Mouse (Mus musculus) E14TG2a.4 (cell line): ENCODE measurements around the gene Tcf7l2.
A peak's percentile ranks its signal among the peaks of the same experiment; 100 is the strongest.

ENCODE experiments used
- H3K27me3 ChIP-seq: 2 replicates; pipeline ENCODE4 v1.6.1; 2014; ENCODE audit warnings: low read length, control low read depth; ENCODE audit not compliant: insufficient read depth
- H3K36me3 ChIP-seq: 2 replicates; pipeline ENCODE4 v1.6.1; 2014; ENCODE audit warnings: low read length, control low read depth; ENCODE audit not compliant: insufficient read depth
- H3K4me1 ChIP-seq: replicated peaks from 2 replicates; pipeline ENCODE4 v1.6.1; 2014; ENCODE audit warnings: low read depth, low read length, control low read depth
- H3K4me3 ChIP-seq: replicated peaks from 2 replicates; pipeline ENCODE4 v1.5.1; 2014; ENCODE audit warnings: mild to moderate bottlenecking, low read length
- H3K9me3 ChIP-seq: 2 replicates; pipeline ENCODE4 v1.6.1; 2014; ENCODE audit warnings: low read length, control low read depth
- CTCF ChIP-seq: conservative IDR thresholded peaks from 2 replicates; pipeline ENCODE4 v1.5.1; 2014; ENCODE audit warnings: low read length
- NANOG ChIP-seq: IDR thresholded peaks from 2 replicates; pipeline ENCODE4 v1.6.1; 2014; ENCODE audit warnings: borderline replicate concordance, low read length, mixed read lengths
- POU5F1 ChIP-seq: IDR thresholded peaks from 2 replicates; pipeline ENCODE4 v1.6.1; 2014; ENCODE audit warnings: low read length, borderline replicate concordance

Tcf7l2 gene

DNA sequence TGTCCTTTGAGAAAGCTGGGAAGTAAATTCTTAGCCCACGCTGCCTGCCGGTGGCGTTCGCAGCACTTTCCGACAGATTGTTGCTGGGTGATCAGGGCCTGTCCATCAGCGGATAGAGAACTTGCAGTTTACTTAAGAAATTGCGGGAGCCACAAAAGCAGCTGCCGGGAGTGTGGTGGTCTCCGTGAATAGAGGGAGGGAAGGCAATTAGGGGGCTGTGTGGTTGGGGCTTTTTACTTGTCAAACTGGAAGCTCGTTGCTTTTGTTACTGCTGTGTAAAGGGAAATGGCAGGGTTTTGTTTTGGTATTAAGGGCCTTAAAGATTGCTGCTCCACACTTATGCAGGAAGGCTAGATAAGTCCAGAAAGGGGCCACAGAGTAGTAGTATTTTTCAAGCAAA lies 155.0 kb downstream of the Tcf7l2 start:
- H3K36me3 ChIP-seq, result no peaks in the 10 kb centered on the region
- peaks cover 26% of the 10 kb centered on the region for H3K4me1 ChIP-seq
- H3K27me3 ChIP-seq, result peaks cover 31% of the 10 kb centered on the region
- TF ChIP-seq NANOG (no peak), POU5F1 (no peak), CTCF (no peak)
- no peaks in the 10 kb centered on the region for H3K9me3 ChIP-seq
- H3K4me3 ChIP-seq, result 0 out of 2 replicates have a peak overlapping the region, but pooled peaks have one; percentile 0

DNA sequence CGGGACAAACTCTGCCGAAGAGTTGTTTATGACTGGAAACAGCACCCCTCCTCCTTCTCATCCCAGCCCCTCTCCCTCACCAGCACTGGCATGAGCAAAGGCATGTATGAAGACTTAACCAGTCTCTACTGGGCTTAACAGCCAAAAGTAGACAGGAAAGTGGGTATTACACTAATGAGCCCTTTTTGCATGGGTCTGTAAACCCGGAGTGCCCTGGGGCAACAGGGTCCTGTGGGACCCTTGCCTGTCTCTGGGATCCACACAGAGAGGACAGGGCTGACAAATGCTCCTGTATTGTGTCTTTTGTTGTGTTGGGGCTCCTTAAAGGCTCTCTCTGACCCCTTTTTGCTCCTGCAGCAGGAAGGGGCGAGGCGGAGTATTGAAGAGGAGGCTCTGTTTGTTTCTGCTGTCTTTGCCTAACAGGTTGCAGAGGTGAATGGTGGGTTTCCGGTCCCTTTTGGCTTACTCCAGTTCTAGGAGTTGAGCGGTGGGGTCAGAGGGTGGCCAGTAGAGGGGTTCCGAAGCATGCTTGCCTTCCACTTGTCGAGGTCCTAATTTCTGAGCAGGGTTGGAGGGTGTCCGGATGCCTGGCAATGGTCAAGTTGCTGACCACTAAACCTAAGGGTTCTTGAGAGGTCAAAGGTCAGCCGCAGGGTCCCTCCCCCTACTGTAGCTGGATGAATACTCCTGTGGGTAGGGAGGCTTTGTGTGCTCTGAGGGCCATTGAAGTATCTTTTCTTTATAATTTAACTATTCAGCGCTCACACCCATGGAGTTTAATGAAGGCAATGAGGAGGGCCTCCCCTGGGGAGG lies 161.2 kb downstream of the Tcf7l2 start:
- Histone ChIP-seq H3K4me3 (no peak overlapping the region), H3K27me3 (peaks cover 3% of the 10 kb centered on the region), H3K9me3 (peaks cover 9% of the 10 kb centered on the region), H3K36me3 (no peaks in the 10 kb centered on the region), H3K4me1 (no peaks in the 10 kb centered on the region)
- TF ChIP-seq POU5F1, result no peak
- TF ChIP-seq NANOG, result no peak
- TF ChIP-seq CTCF, result no peak

DNA sequence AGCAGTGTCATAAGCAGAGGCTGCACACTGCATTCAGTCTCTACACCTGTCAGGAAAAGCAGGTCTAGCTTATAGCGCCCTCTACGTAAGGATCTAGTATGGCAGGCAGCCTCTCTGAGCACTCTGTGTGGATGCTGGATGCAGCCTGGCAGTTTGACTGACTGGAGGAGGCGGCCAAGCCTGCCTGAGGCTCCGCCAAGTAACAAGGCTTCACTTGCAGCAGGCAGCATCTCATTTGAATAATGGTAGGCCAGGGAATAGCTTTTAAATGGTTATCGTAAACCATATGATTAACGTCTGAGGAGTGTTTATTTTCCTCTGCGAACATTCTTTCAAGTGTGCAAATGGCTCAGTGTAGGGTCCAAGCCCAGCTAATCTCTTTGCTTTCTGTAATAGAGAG lies 167.4 kb downstream of the Tcf7l2 start:
- TF ChIP-seq NANOG, result no peak
- TF ChIP-seq CTCF, result peak; percentile 83
- TF ChIP-seq POU5F1, result no peak
- Histone ChIP-seq H3K4me1 (0 out of 2 replicates have a peak, but pooled peaks cover 2% of the 10 kb centered on the region), H3K4me3 (no peak overlapping the region), H3K9me3 (no peaks in the 10 kb centered on the region), H3K36me3 (no peaks in the 10 kb centered on the region), H3K27me3 (no peaks in the 10 kb centered on the region)

DNA sequence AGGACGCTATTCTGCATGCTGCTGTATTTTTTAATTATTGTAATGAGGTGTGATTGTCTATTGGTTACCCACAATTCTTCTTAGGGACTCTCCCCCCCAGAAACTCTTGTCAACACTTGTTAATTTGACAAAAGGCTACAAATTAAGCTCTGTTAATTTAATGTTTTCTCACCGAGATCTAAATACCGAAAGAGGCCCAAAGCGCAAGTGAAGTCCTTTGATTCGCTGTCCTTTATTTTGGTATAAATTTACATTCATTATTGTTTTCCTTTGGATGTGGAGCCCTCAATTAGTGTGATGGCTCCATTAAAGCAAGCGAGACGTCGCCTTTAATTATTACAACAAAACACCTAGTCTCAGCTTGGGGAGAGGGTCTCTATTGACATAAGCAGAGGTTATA lies 170.3 kb downstream of the Tcf7l2 start:
- Histone ChIP-seq H3K36me3 (no peaks in the 10 kb centered on the region), H3K4me1 (0 out of 2 replicates have a peak, but pooled peaks cover 2% of the 10 kb centered on the region)
- TF ChIP-seq POU5F1, result no peak
- TF ChIP-seq CTCF, result no peak
- TF ChIP-seq NANOG, result no peak

DNA sequence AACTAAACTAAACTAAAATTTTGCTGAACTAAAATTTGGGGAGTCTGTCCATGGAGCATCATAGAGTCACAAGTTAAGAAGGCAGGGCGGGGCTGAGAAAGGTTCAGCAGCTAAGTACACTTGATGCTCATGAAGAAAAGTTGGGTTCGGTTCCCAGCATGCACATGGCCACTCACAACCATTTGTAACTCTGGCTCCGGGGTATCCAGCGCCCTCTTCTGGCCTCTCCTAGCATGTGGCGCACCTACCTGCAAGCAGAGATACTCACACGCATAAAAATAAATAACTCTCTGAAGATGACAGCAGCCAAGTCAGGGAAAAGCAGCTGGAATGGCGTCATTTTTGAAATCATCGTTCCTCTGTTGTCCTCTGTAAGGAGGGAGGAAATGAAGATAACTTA lies 171.2 kb downstream of the Tcf7l2 start:
- H3K36me3 ChIP-seq, result no peaks in the 10 kb centered on the region
- TF ChIP-seq CTCF, result peak; percentile 40
- no peak for TF ChIP-seq NANOG
- no peak for TF ChIP-seq POU5F1
- no peak overlapping the region for H3K4me3 ChIP-seq
- H3K9me3 ChIP-seq, result no peaks in the 10 kb centered on the region
- 0 out of 2 replicates have a peak, but pooled peaks cover 6% of the 10 kb centered on the region for H3K4me1 ChIP-seq
- no peaks in the 10 kb centered on the region for H3K27me3 ChIP-seq

More for the DNA sequence above, 170.3 kb downstream of the Tcf7l2 start:
- Histone ChIP-seq H3K27me3 (no peaks in the 10 kb centered on the region), H3K9me3 (no peaks in the 10 kb centered on the region), H3K4me3 (no peak overlapping the region)

DNA sequence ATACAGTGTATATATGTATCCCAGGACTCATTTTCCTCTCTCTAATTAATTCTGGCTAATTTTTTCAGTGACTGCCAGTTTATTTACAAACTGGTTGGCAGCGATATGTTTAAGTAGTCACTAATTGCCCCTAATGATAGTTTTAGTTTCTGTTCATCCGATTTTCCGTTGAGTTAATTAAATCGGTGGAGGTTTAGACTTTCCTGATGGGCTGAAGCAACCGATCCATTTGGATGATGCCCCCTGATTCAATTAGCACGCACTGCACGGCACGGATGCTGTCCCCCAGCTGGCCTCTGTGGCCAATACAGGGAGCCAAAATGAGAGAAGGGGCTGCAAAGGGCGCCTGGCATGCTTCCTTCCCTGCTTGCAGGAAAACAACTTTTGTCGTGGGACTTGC lies 172.0 kb downstream of the Tcf7l2 start:
- Histone ChIP-seq H3K4me1 (0 out of 2 replicates have a peak, but pooled peaks cover 6% of the 10 kb centered on the region), H3K36me3 (no peaks in the 10 kb centered on the region), H3K4me3 (no peak overlapping the region; the same call in 1 of the 2 replicates), H3K9me3 (no peaks in the 10 kb centered on the region), H3K27me3 (no peaks in the 10 kb centered on the region)
- TF ChIP-seq POU5F1, result no peak
- no peak for TF ChIP-seq CTCF
- no peak for TF ChIP-seq NANOG

DNA sequence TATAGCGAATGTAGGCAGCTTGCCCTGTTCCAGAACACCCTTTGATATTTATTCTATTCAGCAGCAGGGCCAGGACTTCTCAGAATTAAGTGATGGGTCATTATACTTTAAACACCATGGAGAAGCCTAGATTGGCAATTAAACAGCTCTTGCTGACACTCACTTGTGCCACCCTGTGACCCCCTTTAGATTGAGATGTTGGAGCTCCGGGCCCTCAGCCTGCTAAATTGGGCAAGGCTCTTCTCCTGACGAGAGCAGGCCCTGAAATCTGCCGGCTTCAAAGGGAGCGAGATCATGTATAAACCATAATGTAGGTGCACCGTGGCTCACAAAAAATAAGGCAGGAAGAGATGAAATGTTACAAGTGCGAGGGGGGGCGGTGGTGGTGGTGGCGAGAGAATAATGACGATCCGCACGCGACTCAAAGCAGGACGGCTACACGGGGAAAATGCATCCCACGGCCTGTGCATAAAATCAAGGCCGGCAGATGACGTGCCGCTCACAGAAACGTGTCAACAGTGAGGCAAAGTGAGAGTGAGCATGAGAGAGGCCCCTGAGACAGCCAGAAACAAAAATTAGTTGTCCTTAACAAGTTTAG lies 173.1 kb downstream of the Tcf7l2 start:
- Histone ChIP-seq H3K4me3 (no peak overlapping the region), H3K36me3 (peaks cover 5% of the 10 kb centered on the region; the same call in 1 of the 2 replicates), H3K27me3 (no peaks in the 10 kb centered on the region), H3K4me1 (0 out of 2 replicates have a peak, but pooled peaks cover 6% of the 10 kb centered on the region), H3K9me3 (no peaks in the 10 kb centered on the region)
- no peak for TF ChIP-seq NANOG
- no peak for TF ChIP-seq CTCF
- TF ChIP-seq POU5F1, result no peak

DNA sequence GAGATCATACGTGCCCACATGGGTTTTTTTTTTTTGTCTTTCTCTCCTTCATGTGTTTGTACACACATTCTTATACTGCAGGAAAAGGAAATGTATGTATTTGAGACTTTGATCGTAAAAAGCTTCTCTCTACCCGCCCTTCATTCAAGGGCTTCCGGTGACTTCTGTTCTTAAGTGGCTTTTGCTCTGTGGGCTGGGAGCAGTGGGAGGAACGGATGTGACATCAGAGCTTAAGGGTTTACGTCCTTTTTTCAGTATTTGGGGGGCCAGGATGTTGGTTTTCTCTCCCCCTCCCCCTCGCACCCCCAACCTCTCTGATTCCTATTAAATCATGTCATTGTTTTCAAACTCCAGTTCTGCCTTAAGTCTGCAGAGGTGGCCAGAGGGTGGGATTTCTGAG lies 173.9 kb downstream of the Tcf7l2 start:
- H3K4me1 ChIP-seq, result 0 out of 2 replicates have a peak, but pooled peaks cover 6% of the 10 kb centered on the region
- H3K36me3 ChIP-seq, result peaks cover 8% of the 10 kb centered on the region; the same call in 1 of the 2 replicates
- TF ChIP-seq NANOG (no peak), POU5F1 (no peak), CTCF (no peak)
- no peaks in the 10 kb centered on the region for H3K9me3 ChIP-seq
- no peak overlapping the region for H3K4me3 ChIP-seq
- no peaks in the 10 kb centered on the region for H3K27me3 ChIP-seq
